Mouse (Mus musculus) CD8-positive naive resting alpha-beta T cell, adult 2 months (primary cell): ENCODE data around the gene Pgpep1l.

ENCODE experiments used
- DNase-seq, 2 experiments: peaks; one replicate each; pipeline ENCODE4 v3.0.0; 2022; ENCODE audit warnings: low read depth in 2 of 2, low spot score in 2 of 2

The Pgpep1l gene

GRCm38 (mm10) chr7:68221677-68222230 lies 42.3 kb downstream of the Pgpep1l start:
- no peak for DNase-seq

GRCm38 (mm10) chr7:68218879-68219278 lies 45.2 kb downstream of the Pgpep1l start:
- DNase-seq, result no peak

- no peak for DNase-seq
Measured at GRCm38 (mm10) chr7:68215522-68216070, 48.4 kb downstream of the Pgpep1l start.

- DNase-seq, result no peak
Measured at GRCm38 (mm10) chr7:68213842-68214241, 50.2 kb downstream of the Pgpep1l start.

- no peak for DNase-seq
Measured at GRCm38 (mm10) chr7:68211883-68212282, 52.1 kb downstream of the Pgpep1l start.

GRCm38 (mm10) chr7:68210417-68210816 lies 53.6 kb downstream of the Pgpep1l start:
- no peak for DNase-seq

GRCm38 (mm10) chr7:68209039-68209438 lies 55.0 kb downstream of the Pgpep1l start:
- DNase-seq, result no peak

GRCm38 (mm10) chr7:68205776-68206427 lies 58.1 kb downstream of the Pgpep1l start:
- peak in 1 of 2 experiments; percentile 29 for DNase-seq

GRCm38 (mm10) chr7:68199609-68200008 lies 64.4 kb downstream of the Pgpep1l start:
- DNase-seq, result no peak

GRCm38 (mm10) chr7:68193958-68194695 lies 69.9 kb downstream of the Pgpep1l start:
- no peak for DNase-seq

- DNase-seq, result peak; percentile 34 to 54
Measured at GRCm38 (mm10) chr7:68189691-68190456, 74.2 kb downstream of the Pgpep1l start.

GRCm38 (mm10) chr7:68189211-68189610 lies 74.8 kb downstream of the Pgpep1l start:
- DNase-seq, result no peak
